Mouse (Mus musculus): ENCODE measurements around the gene Fbxl15. TPM values are rescaled to one million over a fixed set of nuclear protein-coding genes. Genes with fewer than 3 reads are reported as not detected.

The Fbxl15 gene
- total and polyA plus RNA-seq, 2 experiments from 2014 or later: 55.2 to 57.8 TPM

GRCm38 (mm10) chr19:46286926-46287325 lies 41.1 kb upstream of the Fbxl15 start:
- no peaks in the 10 kb centered on the region for H3K27me3 ChIP-seq (ENCODE audit: insufficient read depth, low read length)
- no peak overlapping the region for H3K4me2 ChIP-seq (ENCODE audit: low read depth, low read length, poor library complexity, severe bottlenecking)
- H3K36me3 ChIP-seq (ENCODE audit: insufficient read depth, low read length): peaks cover 44% of the 10 kb centered on the region
- TF ChIP-seq CTCF (IDR thresholded peaks at IDR 0.05): no peak
- H3K4me3 ChIP-seq (ENCODE audit: low read depth, low read length): no peak overlapping the region
- 93% methylated on average over 3 of the region's 3 CpGs for WGBS
- H3K9me3 ChIP-seq (ENCODE audit: low read length): no peaks in the 10 kb centered on the region
- H3K27ac ChIP-seq (ENCODE audit: low read depth, low read length): no peak overlapping the region
- ATAC-seq (ENCODE audit: low FRiP score): no peak
- DNase-seq (ENCODE audit: low spot score): no peak
- no peak overlapping the region for H3K9ac ChIP-seq (replicated peaks; ENCODE audit: low read length, poor library complexity, severe bottlenecking)
- H3K4me1 ChIP-seq (ENCODE audit: insufficient read depth, low read length): no peaks in the 10 kb centered on the region

- Histone ChIP-seq H3K9ac (replicated peaks; ENCODE audit: low read length, poor library complexity, severe bottlenecking) (no peak overlapping the region), H3K27me3 (ENCODE audit: insufficient read depth, low read length) (no peaks in the 10 kb centered on the region), H3K9me3 (ENCODE audit: low read length) (no peaks in the 10 kb centered on the region), H3K4me2 (ENCODE audit: low read depth, low read length, poor library complexity, severe bottlenecking) (no peak overlapping the region), H3K4me1 (ENCODE audit: insufficient read depth, low read length) (no peaks in the 10 kb centered on the region), H3K4me3 (ENCODE audit: low read depth, low read length) (no peak overlapping the region), H3K36me3 (ENCODE audit: insufficient read depth, low read length) (peaks cover 38% of the 10 kb centered on the region), H3K27ac (ENCODE audit: low read depth, low read length) (no peak overlapping the region)
- DNase-seq (ENCODE audit: low spot score) (no peak), ATAC-seq (ENCODE audit: low FRiP score) (no peak)
- 89% methylated on average over 3 of the region's 3 CpGs for WGBS
- no peak for TF ChIP-seq CTCF (IDR thresholded peaks at IDR 0.05)
Observed at GRCm38 (mm10) chr19:46287566-46287965, 40.4 kb upstream of the Fbxl15 start.

- Histone ChIP-seq H3K9ac (replicated peaks; ENCODE audit: low read length, poor library complexity, severe bottlenecking) (no peak overlapping the region), H3K4me3 (ENCODE audit: low read depth, low read length) (no peak overlapping the region), H3K27ac (ENCODE audit: low read depth, low read length) (no peak overlapping the region), H3K27me3 (ENCODE audit: insufficient read depth, low read length) (no peaks in the 10 kb centered on the region), H3K4me2 (ENCODE audit: low read depth, low read length, poor library complexity, severe bottlenecking) (no peak overlapping the region), H3K9me3 (ENCODE audit: low read length) (no peaks in the 10 kb centered on the region), H3K4me1 (ENCODE audit: insufficient read depth, low read length) (no peaks in the 10 kb centered on the region), H3K36me3 (ENCODE audit: insufficient read depth, low read length) (peaks cover 12% of the 10 kb centered on the region)
- ATAC-seq (ENCODE audit: low FRiP score) (no peak), DNase-seq (ENCODE audit: low spot score) (no peak)
- 71% methylated on average over 12 of the region's 12 CpGs for WGBS
- no peak for TF ChIP-seq CTCF (IDR thresholded peaks at IDR 0.05)
Observed at GRCm38 (mm10) chr19:46290535-46291105, 37.4 kb upstream of the Fbxl15 start.

GRCm38 (mm10) chr19:46296938-46297337 lies 31.0 kb upstream of the Fbxl15 start:
- H3K27ac ChIP-seq (ENCODE audit: low read depth, low read length): no peak overlapping the region
- H3K4me3 ChIP-seq (ENCODE audit: low read depth, low read length): no peak overlapping the region
- H3K36me3 ChIP-seq (ENCODE audit: insufficient read depth, low read length): no peaks in the 10 kb centered on the region
- no peak for TF ChIP-seq CTCF (IDR thresholded peaks at IDR 0.05)
- no peak for ATAC-seq (ENCODE audit: low FRiP score)
- no peak for DNase-seq (ENCODE audit: low spot score)
- no peak overlapping the region for H3K4me2 ChIP-seq (ENCODE audit: low read depth, low read length, poor library complexity, severe bottlenecking)
- WGBS: 74% methylated on average over 4 of the region's 4 CpGs
- H3K9me3 ChIP-seq (ENCODE audit: low read length): no peaks in the 10 kb centered on the region
- H3K4me1 ChIP-seq (ENCODE audit: insufficient read depth, low read length): no peaks in the 10 kb centered on the region
- no peaks in the 10 kb centered on the region for H3K27me3 ChIP-seq (ENCODE audit: insufficient read depth, low read length)
- no peak overlapping the region for H3K9ac ChIP-seq (replicated peaks; ENCODE audit: low read length, poor library complexity, severe bottlenecking)

GRCm38 (mm10) chr19:46300294-46301045 lies 27.5 kb upstream of the Fbxl15 start:
- Histone ChIP-seq H3K36me3 (ENCODE audit: insufficient read depth, low read length) (no peaks in the 10 kb centered on the region), H3K4me3 (ENCODE audit: low read depth, low read length) (no peak overlapping the region), H3K27me3 (ENCODE audit: insufficient read depth, low read length) (0 out of 2 replicates have a peak, but pooled peaks cover 8% of the 10 kb centered on the region), H3K4me2 (ENCODE audit: low read depth, low read length, poor library complexity, severe bottlenecking) (no peak overlapping the region), H3K4me1 (ENCODE audit: insufficient read depth, low read length) (no peaks in the 10 kb centered on the region), H3K9ac (replicated peaks; ENCODE audit: low read length, poor library complexity, severe bottlenecking) (no peak overlapping the region), H3K27ac (ENCODE audit: low read depth, low read length) (no peak overlapping the region), H3K9me3 (ENCODE audit: low read length) (no peaks in the 10 kb centered on the region)
- WGBS: 38% methylated on average over 8 of the region's 8 CpGs
- no peak for TF ChIP-seq CTCF (IDR thresholded peaks at IDR 0.05)
- ATAC-seq (ENCODE audit: low FRiP score) (no peak), DNase-seq (ENCODE audit: low spot score) (no peak)

GRCm38 (mm10) chr19:46302551-46302950 lies 25.4 kb upstream of the Fbxl15 start:
- TF ChIP-seq CTCF (IDR thresholded peaks at IDR 0.05): no peak
- Histone ChIP-seq H3K4me1 (ENCODE audit: insufficient read depth, low read length) (no peaks in the 10 kb centered on the region), H3K4me2 (ENCODE audit: low read depth, low read length, poor library complexity, severe bottlenecking) (no peak overlapping the region), H3K36me3 (ENCODE audit: insufficient read depth, low read length) (no peaks in the 10 kb centered on the region), H3K27ac (ENCODE audit: low read depth, low read length) (no peak overlapping the region), H3K4me3 (ENCODE audit: low read depth, low read length) (no peak overlapping the region), H3K9ac (replicated peaks; ENCODE audit: low read length, poor library complexity, severe bottlenecking) (no peak overlapping the region), H3K9me3 (ENCODE audit: low read length) (no peaks in the 10 kb centered on the region), H3K27me3 (ENCODE audit: insufficient read depth, low read length) (0 out of 2 replicates have a peak, but pooled peaks cover 10% of the 10 kb centered on the region)
- ATAC-seq (ENCODE audit: low FRiP score) (no peak), DNase-seq (ENCODE audit: low spot score) (no peak)
- WGBS: 80% methylated on average over 4 of the region's 4 CpGs

All from midbrain, postnatal 0 days (tissue).